Mouse (Mus musculus): ENCODE results near the gene Stag1.

The Stag1 gene

DNA sequence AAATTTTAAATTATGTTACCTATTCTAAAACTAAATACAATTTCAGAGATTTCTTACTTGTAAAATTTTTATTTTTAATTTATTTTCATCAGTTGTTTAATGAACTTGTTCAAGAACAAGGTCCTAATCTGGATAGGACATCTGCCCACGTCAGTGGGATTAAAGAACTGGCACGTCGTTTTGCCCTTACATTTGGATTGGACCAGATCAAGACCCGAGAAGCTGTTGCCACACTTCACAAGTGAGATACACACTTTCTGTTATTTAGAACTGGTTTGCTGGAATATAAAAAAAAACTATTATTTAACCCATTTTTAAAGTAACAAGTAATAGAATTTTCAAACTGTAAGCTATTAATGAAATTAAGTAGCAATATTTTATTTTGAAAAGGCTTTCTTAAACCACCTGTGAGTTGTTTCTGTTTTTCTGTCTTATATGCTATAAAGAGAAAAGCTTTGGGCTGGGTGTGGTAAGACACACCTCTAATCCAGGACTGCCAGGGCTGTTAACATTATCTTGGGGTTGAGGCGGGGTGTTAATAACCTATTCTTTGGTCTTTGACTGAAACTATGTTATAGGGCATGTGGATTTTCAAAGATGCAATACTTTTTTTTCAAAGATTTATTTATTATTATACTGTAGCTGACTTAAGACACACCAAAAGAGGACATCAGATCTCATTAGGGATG lies 347.2 kb downstream of the Stag1 start:
- no peak for DNase-seq (ENCODE audit: extremely low spot score, low read depth, low spot score)

- no peak for DNase-seq (ENCODE audit: extremely low spot score, low read depth, low spot score)
Observed at GRCm38 (mm10) chr9:100951481-100951880, 353.9 kb downstream of the Stag1 start.

- no peak for DNase-seq (ENCODE audit: extremely low spot score, low read depth, low spot score)
Observed at GRCm38 (mm10) chr9:100962903-100963427, 365.4 kb downstream of the Stag1 start.

DNA sequence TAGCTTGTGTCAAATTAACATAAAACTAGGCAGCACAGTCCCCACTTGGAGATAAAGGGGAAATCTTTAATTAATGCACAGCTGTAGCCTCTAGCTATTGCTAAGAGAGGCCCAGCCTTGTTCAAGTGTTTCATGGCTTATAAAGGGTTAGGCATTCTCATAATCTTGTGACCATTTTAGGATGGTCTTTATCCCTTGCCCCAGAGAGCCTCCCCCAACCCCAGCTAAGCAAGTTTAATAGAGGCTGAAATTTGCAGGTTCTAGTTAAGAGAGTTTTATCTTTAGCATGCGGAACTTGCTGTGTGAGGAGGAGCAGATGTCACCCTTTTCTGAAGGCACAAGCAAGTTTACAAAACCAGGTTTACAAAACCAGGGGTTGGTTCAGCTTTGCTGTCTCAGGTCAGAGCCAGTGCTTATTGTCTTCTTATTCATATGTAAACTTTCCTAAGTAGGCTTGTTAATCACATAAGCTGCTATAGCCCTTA lies 365.9 kb downstream of the Stag1 start:
- no peak for DNase-seq (ENCODE audit: extremely low spot score, low read depth, low spot score)

DNA sequence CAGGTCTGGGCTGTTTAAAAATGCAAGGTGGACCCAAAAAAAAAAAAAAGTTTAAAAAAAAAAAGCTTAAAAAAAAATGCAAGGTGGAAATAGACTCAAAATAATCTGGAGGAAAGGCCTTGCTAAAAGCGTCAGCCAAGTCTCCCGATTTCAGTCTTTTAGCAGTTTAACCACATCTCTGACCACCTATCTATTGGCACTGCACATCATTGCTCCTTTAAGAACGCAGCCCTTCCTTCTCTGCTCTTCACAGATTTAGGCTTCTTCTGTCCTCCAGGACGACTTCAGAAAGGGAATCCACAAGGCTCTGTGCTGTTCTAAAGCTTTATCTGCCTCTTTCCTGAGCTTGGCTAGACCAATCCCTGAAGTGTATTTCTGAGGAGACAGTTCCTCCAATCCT lies 366.5 kb downstream of the Stag1 start:
- no peak for DNase-seq (ENCODE audit: extremely low spot score, low read depth, low spot score)

- DNase-seq (ENCODE audit: extremely low spot score, low read depth, low spot score) = no peak
Observed at GRCm38 (mm10) chr9:100969461-100969860, 371.9 kb downstream of the Stag1 start.

- no peak for DNase-seq (ENCODE audit: extremely low spot score, low read depth, low spot score)
Observed at GRCm38 (mm10) chr9:100978666-100979065, 381.1 kb downstream of the Stag1 start.

GRCm38 (mm10) chr9:100979260-100979659 lies 381.7 kb downstream of the Stag1 start:
- no peak for DNase-seq (ENCODE audit: extremely low spot score, low read depth, low spot score)

DNA sequence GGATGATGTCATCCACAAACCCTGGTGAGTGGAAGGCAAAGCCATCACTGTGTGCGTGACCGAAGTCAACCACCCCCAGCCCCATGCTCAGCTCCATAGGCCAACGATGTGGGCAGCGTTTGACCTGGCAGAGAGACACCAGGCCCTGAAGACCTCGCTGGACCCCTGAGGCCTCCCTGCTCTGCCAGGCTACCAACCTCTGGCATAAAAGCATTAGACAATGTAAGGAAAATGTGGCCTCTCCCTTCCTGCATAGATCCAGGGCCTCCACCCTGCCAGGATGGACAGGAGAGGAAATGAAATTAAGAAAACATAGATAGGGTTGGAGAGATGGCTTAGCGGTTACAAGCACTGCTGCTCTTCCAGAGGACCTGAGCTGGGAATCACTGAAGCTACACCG lies 385.2 kb downstream of the Stag1 start:
- DNase-seq (ENCODE audit: extremely low spot score, low read depth, low spot score) = no peak

GRCm38 (mm10) chr9:100984381-100985310 lies 387.0 kb downstream of the Stag1 start:
- DNase-seq (ENCODE audit: extremely low spot score, low read depth, low spot score) = no peak

GRCm38 (mm10) chr9:100987006-100987405 lies 389.4 kb downstream of the Stag1 start:
- no peak for DNase-seq (ENCODE audit: extremely low spot score, low read depth, low spot score)

GRCm38 (mm10) chr9:100987850-100988249 lies 390.3 kb downstream of the Stag1 start:
- no peak for DNase-seq (ENCODE audit: extremely low spot score, low read depth, low spot score)

DNA sequence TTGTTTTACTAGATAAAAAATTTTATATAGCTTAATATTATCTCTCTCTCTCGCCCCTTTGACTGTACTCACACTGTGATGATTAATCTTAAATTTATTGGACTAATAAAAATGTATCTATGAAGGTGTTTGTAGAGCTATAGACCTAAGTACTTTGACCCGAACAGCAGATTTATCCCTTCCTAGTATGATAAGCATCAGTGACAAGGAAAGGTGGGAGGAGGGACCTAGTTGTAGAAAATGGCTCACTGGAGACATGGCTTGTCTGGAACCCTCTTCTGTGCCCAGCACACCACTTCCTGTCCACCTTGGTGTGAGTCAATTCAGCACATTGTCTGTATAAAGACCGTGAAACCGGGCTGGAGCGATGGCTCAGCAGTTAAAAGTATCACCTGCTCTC lies 393.0 kb downstream of the Stag1 start:
- DNase-seq (ENCODE audit: extremely low spot score, low read depth, low spot score) = no peak

DNA sequence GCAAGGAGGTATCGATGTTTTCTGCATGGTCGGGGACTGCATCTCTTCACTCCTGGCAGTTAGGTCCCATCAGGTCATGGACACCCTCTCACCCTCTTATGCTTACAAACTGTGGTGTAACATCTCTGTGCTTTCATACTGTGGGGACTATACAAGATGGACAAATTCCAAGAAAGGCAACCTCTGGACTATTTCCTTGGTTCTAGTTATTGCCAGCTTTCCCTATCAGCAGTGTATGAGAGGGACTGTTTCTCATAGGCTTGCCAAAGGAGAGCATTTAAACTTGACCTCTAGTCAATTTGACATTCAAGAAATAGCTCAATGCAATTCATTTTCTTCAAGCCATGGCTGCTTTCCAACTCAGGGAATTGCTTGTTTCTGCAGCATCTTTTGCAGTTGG lies 393.7 kb downstream of the Stag1 start:
- DNase-seq (ENCODE audit: extremely low spot score, low read depth, low spot score) = no peak

DNA sequence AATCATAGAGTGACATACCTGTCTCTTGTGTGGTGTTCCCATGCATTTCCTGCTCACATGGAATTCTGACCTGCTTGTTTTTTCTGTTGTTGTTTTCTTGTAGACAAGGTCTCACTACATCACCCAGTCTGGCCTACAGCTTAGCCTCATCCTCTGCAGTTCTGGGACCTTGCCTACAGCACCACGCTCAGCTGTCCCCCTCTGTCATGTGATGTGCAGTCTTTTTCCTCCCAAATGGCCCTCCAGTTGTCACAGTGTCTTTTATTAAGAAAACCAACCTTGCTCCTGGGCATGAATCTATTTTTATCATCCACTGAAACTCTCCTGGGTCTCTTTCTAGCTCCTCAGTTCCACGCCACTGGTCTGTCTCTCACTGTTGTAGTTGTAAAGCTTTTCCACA lies 394.6 kb downstream of the Stag1 start:
- DNase-seq (ENCODE audit: extremely low spot score, low read depth, low spot score) = no peak

DNA sequence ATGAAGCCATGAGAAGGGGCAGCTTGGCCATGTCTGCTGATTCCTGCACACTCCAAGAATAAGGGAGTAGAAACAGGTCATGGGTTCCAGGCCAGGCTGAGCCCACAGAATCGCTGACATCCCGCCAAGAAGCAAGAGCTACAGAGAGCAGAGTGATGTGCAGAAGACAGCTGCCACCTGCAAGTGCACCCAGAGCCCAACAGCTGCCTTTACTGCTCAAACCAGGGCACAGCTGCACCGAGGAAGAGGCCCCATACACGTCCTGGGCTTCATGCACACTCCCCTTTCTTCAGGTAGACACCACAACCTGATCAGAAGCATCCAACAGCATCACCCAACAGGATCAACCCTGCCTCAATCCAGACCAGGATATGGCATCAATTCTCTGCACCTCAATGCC lies 396.3 kb downstream of the Stag1 start:
- no peak for DNase-seq (ENCODE audit: extremely low spot score, low read depth, low spot score)

- no peak for DNase-seq (ENCODE audit: extremely low spot score, low read depth, low spot score)
Observed at GRCm38 (mm10) chr9:100997138-100997537, 399.5 kb downstream of the Stag1 start.

GRCm38 (mm10) chr9:101002053-101002452 lies 404.5 kb downstream of the Stag1 start:
- DNase-seq (ENCODE audit: extremely low spot score, low read depth, low spot score) = no peak

- DNase-seq (ENCODE audit: extremely low spot score, low read depth, low spot score) = no peak
Observed at GRCm38 (mm10) chr9:101002841-101003240, 405.2 kb downstream of the Stag1 start.

DNA sequence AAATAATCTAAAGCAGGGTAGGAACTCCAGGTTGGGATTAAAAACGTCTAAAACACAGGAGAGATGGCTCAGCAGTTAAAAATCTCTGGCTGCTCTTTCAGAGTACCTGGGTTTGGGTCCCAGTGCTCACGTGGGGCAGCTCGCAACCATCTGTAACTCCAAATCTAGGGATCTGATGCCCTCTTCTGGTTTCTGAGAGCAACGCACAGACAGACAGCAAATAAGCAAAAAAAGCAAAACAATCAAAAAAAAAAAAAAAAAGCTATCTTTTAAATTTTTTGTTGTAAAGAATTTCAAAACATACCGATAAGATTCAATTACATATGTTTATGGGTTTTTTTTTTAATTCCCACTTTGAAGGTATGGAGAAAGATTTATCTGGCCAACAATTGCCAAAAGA lies 405.7 kb downstream of the Stag1 start:
- no peak for DNase-seq (ENCODE audit: extremely low spot score, low read depth, low spot score)

- no peak for DNase-seq (ENCODE audit: extremely low spot score, low read depth, low spot score)
Observed at GRCm38 (mm10) chr9:101005866-101006265, 408.3 kb downstream of the Stag1 start.

Data from hindlimb bud, embryonic 11.5 days (tissue).